Mouse (Mus musculus) kidney, postnatal 0 days (tissue): Measurements from ENCODE around the gene Phf19. TPM values are rescaled to one million over a fixed set of nuclear protein-coding genes. Genes with fewer than 3 reads are reported as not detected.

Source experiments
- ATAC-seq: fragments of 200-750 bp; cut with Nextera tagmentation; replicated peaks from 2 replicates; pipeline ENCODE4 v1.8.0; 2017; ENCODE audit warnings: low read depth, moderate number of reproducible peaks, moderate TSS enrichment, moderate library complexity; ENCODE audit not compliant: low FRiP score
- DNase-seq: peaks from one replicate; pipeline ENCODE4 v3.0.0-alpha.2; 2016; ENCODE audit warnings: low spot score
- H3K27ac ChIP-seq: fragments of 300-500 bp; sonication (generic); 2 replicates; pipeline ENCODE4 v1.5.1; 2014; ENCODE audit warnings: mild to moderate bottlenecking
- H3K27me3 ChIP-seq: fragments of 300-500 bp; sonication (generic); 2 replicates; pipeline ENCODE4 v1.6.1; 2014; ENCODE audit warnings: low read length, mixed read lengths; ENCODE audit not compliant: insufficient read depth
- H3K36me3 ChIP-seq: fragments of 300-500 bp; sonication (generic); 2 replicates; pipeline ENCODE4 v1.6.1; 2014; ENCODE audit warnings: low read length, mixed read lengths; ENCODE audit not compliant: insufficient read depth
- H3K4me1 ChIP-seq: fragments of 300-500 bp; sonication (generic); replicated peaks from 2 replicates; pipeline ENCODE4 v1.6.1; 2014; ENCODE audit warnings: antibody characterized with exemption, low read length, mixed read lengths; ENCODE audit not compliant: insufficient read depth
- H3K4me2 ChIP-seq: fragments of 300-500 bp; sonication (generic); 2 replicates; pipeline ENCODE4 v1.6.1; 2014; ENCODE audit warnings: mild to moderate bottlenecking, low read length, moderate library complexity, mixed read lengths
- H3K4me3 ChIP-seq: fragments of 300-500 bp; sonication (generic); replicated peaks from 2 replicates; pipeline ENCODE4 v1.5.1; 2014; ENCODE audit warnings: low read depth, low read length
- H3K9ac ChIP-seq: fragments of 300-500 bp; sonication (generic); 2 replicates; pipeline ENCODE4 v1.6.1; 2014; ENCODE audit warnings: low read depth, low read length
- H3K9me3 ChIP-seq: fragments of 300-500 bp; sonication (generic); replicated peaks from 2 replicates; pipeline ENCODE4 v1.6.1; 2016; ENCODE audit warnings: low read length, inconsistent platforms, mixed read lengths
- CTCF ChIP-seq: IDR thresholded peaks from 2 replicates; pipeline ENCODE4 v1.5.1; 2016; ENCODE audit warnings: antibody characterized with exemption, low read depth, mild to moderate bottlenecking, moderate library complexity
- WGBS: fragments of 180-500 bp; shearing (Covaris S2); extraction: QIAGEN DNeasy Blood & Tissue Kit; methylation state at CpG from one replicate; pipeline ENCODE4 v1.1.7; 2014; 5-methylcytosine and 5-hydroxymethylcytosine counted together
- polyA plus RNA-seq: library from polyadenylated mRNA; unstranded; fragments of >200 nt; fragmentation: Nextera tagmentation; extraction: Ambion mirVana; gene quantifications from 2 replicates; pipeline ENCODE4 v1.2.1, GENCODE M21; 2015

The Phf19 gene
- polyA plus RNA-seq, result 6.8 and 8.7 TPM in 2 replicates

DNA sequence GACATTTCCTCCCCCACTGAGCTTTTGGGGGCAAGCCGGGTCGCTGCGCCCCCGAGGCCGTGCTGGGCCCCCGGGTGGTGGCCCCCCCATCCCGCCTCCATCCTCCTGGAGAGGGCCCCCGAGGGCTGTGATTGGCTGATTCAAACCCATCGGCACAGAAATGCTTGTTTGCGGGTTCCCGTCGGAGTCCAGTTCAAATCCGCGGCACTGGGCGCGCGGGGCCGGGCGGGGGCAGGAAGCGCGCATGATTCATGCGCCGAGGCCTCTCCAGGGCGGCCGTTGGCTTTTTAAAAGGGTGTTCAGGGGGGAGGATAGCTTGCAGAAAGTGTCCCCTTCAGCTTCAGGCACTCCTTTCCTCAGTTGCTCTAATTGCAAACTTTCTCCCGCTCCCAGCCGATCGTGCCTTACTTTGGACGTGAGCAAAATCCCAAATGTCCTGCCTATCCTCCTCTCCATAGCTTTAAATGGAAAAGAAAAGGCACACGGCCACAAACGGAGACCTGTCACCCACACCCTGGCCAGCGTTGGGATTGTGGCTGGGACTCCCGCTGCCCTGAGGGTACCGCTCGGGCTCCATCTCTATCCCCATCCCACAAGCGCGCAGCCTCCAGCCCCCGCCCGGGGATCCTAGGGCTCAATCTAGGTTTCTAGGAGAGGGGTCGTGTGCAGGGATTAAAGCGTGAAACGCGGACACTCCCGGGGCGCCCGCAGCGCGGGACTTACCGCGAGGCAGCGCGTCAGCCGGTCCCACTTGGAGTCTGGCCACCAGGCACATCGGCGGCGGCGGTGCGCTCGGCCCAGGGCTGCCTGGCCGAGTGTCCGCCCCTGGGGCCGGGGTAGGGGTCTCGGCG, at the start of gene Phf19:
TSS of gene Phf19 (minus strand) at position 809 of the 851 bp plus-strand sequence.
- DNase-seq (peak; percentile 29), ATAC-seq (peak; percentile 19; the same call in 1 of the 2 replicates)
- H3K4me1 ChIP-seq, result 0 out of 2 replicates have a peak, but pooled peaks cover 9% of the 10 kb centered on the region
- peak within 1 kb of the TSS; percentile 65 for H3K9ac ChIP-seq
- peak within 1 kb of the TSS; percentile 37; the same call in 1 of the 2 replicates for H3K27ac ChIP-seq
- H3K4me2 ChIP-seq, result peak within 1 kb of the TSS; percentile 98
- no peaks in the 10 kb centered on the region for H3K27me3 ChIP-seq
- no peaks in the 10 kb centered on the region for H3K36me3 ChIP-seq
- H3K4me3 ChIP-seq, result peak within 1 kb of the TSS; percentile 68
- no peaks in the 10 kb centered on the region for H3K9me3 ChIP-seq
- WGBS, result 0% methylated on average over 58 of the region's 64 CpGs
- no peak for TF ChIP-seq CTCF

DNA sequence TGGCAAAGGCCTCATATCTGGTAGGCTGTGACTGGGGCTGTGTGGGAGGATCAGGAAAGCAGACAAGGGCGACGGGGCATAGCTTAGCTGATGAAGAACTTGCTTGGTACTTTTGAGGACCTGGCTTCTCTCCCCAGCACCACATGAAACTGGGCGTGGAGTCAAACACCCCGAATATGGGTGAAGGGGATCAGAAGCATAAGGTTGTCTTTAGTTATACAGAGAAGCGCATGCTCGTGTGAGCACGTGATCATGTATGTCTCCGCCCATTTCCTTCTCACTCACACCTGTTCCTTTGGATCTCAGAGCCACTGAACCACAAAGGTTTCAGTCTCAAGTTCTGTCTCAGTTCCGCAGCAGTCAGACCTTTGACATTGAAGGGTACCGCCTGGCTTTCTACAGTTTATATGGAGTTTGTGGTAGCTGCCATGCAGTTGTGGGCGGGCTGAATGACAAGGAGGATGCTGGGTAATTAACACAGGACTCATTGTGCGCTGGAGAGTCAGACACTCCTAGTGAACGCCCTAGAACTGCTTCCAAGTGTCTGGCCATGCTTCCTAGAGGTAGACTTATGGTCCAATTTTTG, 49.6 kb upstream of the Phf19 start:
- 49% methylated on average over 13 of the region's 13 CpGs for WGBS
- Histone ChIP-seq H3K27me3 (no peaks in the 10 kb centered on the region), H3K27ac (peak overlapping the region; percentile 48; the same call in 1 of the 2 replicates), H3K9ac (no peak overlapping the region), H3K4me1 (peaks cover 16% of the 10 kb centered on the region; the same call in 1 of the 2 replicates), H3K36me3 (no peaks in the 10 kb centered on the region), H3K4me2 (peak overlapping the region; percentile 14; the same call in 1 of the 2 replicates), H3K4me3 (no peak overlapping the region), H3K9me3 (no peaks in the 10 kb centered on the region)
- peak; percentile 83 for DNase-seq
- ATAC-seq, result peak; percentile 69
- TF ChIP-seq CTCF, result no peak

DNA sequence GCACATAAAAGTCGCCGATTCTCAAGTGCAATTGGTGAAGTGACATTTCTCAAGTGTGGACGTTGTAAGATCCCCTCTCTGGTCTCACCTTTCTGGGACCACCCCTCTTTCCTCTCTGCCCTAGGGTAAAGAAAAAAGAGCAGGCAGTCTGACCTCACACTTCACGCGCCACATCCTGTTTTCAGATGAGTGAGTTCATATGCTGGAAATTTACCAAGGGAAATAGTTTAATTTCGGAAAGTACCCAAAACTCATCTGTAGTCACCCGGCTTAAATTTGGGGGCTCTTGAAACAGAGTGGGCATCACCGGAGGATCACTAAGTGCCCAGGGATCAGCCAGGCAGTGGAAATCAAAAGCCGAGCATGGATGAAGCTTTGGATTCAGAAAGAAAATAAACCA, 49.1 kb upstream of the Phf19 start:
- 44% methylated on average over 9 of the region's 9 CpGs for WGBS
- ATAC-seq (no peak), DNase-seq (no peak)
- H3K9ac ChIP-seq, result no peak overlapping the region
- H3K27me3 ChIP-seq, result no peaks in the 10 kb centered on the region
- peak overlapping the region; percentile 48; the same call in 1 of the 2 replicates for H3K27ac ChIP-seq
- TF ChIP-seq CTCF, result no peak
- no peaks in the 10 kb centered on the region for H3K9me3 ChIP-seq
- H3K4me3 ChIP-seq, result no peak overlapping the region
- no peaks in the 10 kb centered on the region for H3K36me3 ChIP-seq
- no peak overlapping the region for H3K4me2 ChIP-seq
- peaks cover 16% of the 10 kb centered on the region; the same call in 1 of the 2 replicates for H3K4me1 ChIP-seq

DNA sequence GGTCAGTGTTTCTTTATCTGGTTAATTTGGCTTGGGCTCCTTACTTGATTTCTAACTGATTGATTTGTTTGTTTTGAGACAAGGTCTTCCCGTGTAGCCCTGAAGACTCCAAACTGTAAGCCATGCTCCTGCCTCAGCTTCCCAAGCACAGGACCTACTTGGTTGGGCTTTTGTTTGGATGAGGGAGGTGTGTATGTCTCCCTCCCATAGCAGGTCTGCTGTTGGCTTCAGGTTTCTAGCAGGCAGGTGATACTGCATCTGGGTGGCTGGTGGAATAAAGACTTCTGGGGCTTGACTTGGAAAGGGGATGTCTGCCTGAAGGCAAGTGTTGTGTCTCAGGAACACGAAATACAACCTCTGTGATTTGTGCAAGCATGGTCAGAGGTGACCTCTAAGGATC, 48.4 kb upstream of the Phf19 start:
- Histone ChIP-seq H3K27ac (no peak overlapping the region), H3K4me1 (peaks cover 16% of the 10 kb centered on the region; the same call in 1 of the 2 replicates), H3K4me2 (no peak overlapping the region), H3K9me3 (no peaks in the 10 kb centered on the region), H3K36me3 (no peaks in the 10 kb centered on the region), H3K4me3 (no peak overlapping the region), H3K9ac (no peak overlapping the region), H3K27me3 (no peaks in the 10 kb centered on the region)
- no peak for TF ChIP-seq CTCF
- no peak for ATAC-seq
- 78% methylated on average over 2 of the region's 2 CpGs for WGBS
- no peak for DNase-seq

DNA sequence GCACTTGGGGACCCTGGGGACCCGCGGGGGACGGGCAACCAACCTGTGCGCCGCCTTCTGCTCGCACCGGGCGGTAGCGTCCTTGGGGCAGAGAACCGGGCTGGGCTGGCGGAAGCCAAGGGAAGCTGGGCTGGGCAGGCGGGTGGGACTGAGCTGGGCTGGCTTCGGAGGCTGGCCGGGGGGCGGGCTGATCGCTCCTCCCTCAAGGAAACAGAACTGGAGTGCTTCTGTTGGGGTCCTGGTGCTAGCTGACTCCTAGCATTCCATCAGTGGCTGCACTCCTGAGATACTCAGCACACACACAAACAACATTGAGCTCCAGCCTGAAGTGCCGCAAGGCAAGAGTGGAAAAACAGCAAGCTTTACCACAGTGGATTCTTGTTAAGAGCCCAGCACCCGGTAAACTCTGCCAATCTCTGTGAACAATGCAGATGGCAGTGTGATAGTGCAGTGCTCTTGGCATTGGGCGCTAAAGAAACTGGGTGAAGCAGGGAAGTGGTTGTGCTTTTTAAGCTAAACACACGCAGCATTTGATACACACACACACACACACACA, 47.7 kb upstream of the Phf19 start, which contains the start of gene Traf1:
TSS of gene Traf1 (minus strand) at position 292 of the 556 bp plus-strand sequence.
- DNase-seq (peak; percentile 79), ATAC-seq (no peak; the same call in 1 of the 2 replicates)
- Histone ChIP-seq H3K4me3 (peak within 1 kb of the TSS; percentile 21), H3K27ac (peak within 1 kb of the TSS; percentile 48; the same call in 1 of the 2 replicates), H3K36me3 (no peaks in the 10 kb centered on the region), H3K4me1 (peaks cover 16% of the 10 kb centered on the region; the same call in 1 of the 2 replicates), H3K9me3 (no peaks in the 10 kb centered on the region), H3K27me3 (no peaks in the 10 kb centered on the region), H3K4me2 (peak within 1 kb of the TSS; percentile 62), H3K9ac (peak within 1 kb of the TSS; percentile 40)
- TF ChIP-seq CTCF, result no peak
- 8% methylated on average over 19 of the region's 20 CpGs for WGBS

DNA sequence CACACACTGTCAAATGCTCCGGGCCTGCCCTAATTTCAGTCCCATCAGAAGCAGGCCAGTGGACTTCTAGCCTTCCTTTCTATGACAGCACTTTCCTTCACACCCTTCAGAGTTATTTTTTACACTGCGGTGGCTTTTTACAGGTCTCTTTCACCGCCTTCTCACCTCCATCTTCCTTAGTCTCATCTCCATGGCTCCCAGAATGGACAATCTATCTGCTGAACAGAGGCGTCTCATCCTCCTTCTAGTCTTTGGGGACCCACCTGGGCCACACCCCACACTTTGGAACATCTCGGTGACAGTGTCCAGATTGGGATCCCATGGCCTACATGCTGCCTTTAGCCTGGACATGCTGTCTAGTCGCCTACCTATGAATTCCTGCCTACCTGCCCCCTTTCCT, 47.1 kb upstream of the Phf19 start:
- no peaks in the 10 kb centered on the region for H3K36me3 ChIP-seq
- no peak for ATAC-seq
- no peaks in the 10 kb centered on the region for H3K9me3 ChIP-seq
- peaks cover 16% of the 10 kb centered on the region; the same call in 1 of the 2 replicates for H3K4me1 ChIP-seq
- no peak for TF ChIP-seq CTCF
- no peak for DNase-seq
- peak overlapping the region; percentile 62 for H3K4me2 ChIP-seq
- H3K9ac ChIP-seq, result peak overlapping the region; percentile 40
- H3K4me3 ChIP-seq, result peak overlapping the region; percentile 21
- WGBS, result 62% methylated on average over 6 of the region's 6 CpGs
- no peaks in the 10 kb centered on the region for H3K27me3 ChIP-seq
- 0 out of 2 replicates have a peak overlapping the region, but pooled peaks have one; percentile 42 for H3K27ac ChIP-seq
